Mouse (Mus musculus): ENCODE data around the gene Gas2.

Gas2 gene

DNA sequence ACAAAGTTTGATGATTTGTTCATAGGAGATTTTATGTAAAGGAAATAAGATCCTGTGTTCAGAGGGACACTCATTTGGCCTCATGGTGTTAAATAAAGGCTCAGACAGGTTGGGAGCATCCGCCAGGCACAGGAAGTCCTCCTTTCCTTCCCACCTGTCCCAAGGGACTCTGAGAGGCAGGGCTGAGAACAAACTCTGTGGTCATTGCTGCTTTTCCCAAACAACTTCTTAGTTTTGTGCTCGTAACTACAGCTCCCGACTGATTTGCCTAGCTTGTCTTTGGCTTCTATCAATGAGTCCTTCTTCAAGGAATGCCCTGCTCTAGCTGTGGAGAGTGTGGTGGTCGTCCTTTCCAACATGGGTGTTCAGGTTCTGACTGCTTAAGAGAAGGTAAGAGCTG, 18.3 kb downstream of the Gas2 start:
- no peak for DNase-seq (ENCODE audit: extremely low spot score, low spot score)

DNA sequence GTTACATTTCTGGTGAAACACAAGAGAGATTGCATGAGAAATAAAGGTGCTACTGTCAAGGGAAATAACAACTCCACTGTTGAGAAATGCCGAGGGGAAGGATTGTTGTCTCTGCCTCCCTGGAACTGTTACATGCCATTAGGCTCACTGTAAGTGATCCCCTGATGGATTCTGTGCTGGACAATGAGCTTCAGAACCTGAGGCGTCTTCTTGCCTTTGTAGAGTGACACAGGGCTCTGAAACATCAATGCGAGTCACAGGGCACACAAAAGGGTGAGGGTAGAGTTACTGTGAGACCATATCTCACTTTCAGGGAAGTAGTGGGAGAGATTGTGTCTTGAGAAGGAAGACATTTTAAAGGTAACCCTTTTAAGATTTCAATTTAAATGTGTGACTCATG, 23.5 kb downstream of the Gas2 start:
- no peak for DNase-seq (ENCODE audit: extremely low spot score, low spot score)

DNA sequence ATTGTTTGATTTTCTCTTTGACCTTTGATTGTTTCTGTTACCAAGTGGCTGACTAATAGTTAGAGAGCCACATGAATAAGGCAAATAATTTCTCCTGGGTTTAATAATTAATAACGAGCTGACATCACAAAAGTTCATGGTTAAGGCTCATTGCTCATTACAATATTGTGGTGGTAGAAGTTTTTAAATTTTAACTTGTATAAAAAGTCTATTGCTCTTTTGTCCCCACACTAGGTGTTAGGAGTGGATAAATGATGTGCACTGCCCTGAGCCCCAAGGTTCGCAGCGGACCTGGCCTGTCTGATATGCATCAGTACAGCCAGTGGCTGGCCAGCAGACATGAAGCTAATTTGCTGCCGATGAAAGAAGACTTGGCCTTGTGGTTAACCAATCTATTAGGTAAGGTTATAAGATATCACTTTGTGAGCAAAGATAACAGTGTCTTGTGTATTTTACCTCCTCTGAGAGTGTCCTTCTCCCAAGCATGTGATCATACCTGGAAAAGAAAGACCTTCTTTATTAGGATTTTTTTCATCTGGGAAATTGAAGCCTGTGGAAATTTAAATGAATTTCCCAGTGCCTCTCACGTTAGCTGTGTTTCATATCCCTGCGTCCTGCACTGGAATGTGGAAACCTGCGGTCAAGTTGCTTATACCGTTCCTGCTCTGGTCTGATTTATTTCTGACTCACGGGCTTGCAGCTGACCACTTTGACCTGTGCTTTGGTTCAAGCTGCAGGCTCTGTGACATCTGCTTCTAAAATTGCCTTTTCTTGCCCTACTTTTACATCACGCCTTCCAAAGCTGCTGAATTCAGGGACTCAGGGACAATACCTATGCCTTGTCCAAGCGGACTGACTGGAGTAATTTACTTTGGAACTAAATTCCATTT, 26.1 kb downstream of the Gas2 start:
- DNase-seq (ENCODE audit: extremely low spot score, low spot score): no peak

DNA sequence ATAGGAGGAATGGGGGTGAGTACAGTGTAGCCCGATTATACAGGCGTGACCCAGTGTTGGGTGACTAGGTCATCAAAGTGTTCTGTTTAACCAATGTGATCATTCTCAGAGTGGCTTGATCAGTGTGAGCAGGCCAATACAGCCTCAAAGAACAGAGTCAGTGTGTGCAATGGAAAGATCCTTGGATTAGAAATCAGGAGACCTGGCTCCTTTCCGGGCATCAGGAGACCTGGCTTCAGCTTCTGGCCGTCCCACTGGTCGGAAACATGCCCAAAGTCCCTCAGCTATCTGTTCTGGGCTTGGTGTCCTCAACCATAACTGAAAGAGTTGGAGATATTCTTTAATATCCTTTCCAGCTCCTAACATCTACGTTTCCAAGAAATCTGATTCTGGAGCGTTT, 27.8 kb downstream of the Gas2 start:
- no peak for DNase-seq (ENCODE audit: extremely low spot score, low spot score)

DNA sequence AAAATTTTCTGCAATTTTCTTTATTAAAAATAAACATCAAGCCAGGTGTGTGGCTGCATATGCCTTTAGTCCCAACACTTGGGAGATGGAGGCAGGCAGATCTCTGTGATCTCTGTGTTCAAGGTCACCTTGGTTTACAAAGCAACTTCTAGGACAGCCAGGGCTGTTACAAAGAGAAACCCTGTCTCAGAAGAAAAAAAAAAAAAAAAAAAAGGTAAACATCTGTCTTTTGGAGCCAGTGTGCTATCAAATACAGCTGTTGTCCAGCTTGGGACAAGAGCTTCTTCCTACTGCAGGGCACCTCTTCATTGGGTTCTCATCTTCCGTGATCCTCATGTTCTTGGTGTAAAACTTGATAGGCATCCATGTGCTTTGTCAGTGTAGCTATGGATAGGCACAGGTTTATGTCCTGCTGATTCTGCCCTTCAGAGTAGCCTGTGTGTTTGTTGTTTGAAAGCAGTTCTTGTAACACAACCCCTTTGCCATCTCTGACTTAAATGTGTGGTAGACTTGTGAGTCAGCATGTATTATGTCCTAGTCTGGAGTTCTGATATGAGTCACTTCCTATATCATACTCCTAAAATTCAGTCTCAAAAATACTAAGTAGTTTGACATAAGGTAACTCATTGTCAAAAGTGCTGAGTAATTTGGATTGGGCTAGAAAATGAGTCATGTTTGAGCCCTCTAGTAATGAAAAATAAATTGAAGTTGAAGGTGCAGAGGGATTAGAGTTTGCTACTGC, 30.6 kb downstream of the Gas2 start:
- no peak for DNase-seq (ENCODE audit: extremely low spot score, low spot score)

DNA sequence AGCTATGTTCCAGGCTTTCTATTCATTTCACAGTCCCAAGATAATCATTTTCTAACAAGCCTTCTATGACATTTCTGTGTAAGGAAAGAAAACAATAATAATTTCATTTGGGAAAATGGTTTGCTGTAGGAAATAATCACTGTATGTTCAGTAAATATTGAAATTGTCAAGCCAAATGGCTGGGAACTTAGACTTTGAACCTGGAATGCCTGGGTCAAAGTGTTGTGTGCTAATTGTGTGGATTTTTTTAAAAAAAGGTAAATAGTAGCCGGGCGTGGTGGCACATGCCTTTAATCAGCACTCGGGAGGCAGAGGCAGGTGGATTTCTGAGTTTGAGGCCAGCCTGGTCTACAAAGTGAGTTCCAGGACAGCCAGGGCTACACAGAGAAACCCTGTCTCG, 31.2 kb downstream of the Gas2 start:
- DNase-seq (ENCODE audit: extremely low spot score, low spot score): no peak

DNA sequence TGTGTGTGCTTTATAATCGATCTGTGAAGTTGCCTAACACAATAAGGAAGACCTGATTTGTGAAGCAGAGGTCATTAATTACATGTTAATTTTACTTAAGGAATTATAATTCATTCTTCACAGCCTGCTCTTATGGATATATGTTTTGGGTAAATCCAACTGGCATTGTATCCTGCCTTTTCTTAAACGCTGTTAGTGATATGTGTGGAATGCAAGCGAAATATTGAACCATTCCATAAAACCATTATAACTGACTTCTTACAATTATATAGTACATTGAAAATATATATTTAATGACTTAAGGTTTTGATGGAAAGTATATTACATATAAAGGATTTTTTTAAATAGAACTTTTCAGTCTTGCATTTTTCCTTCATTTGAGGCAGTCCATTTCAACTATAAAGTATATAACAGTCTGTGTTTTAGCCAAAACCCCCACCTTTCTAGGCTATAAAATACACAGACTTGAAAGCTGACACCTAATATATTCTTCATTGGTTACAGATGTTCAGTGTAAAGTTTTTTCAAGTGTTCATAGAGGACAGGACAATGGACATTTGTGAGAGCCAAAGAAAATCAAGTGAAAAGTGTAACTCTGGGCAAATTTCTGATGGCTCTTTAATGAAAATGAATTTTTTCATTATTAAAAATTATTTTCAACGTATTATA, 32.5 kb downstream of the Gas2 start:
- no peak for DNase-seq (ENCODE audit: extremely low spot score, low spot score)

DNA sequence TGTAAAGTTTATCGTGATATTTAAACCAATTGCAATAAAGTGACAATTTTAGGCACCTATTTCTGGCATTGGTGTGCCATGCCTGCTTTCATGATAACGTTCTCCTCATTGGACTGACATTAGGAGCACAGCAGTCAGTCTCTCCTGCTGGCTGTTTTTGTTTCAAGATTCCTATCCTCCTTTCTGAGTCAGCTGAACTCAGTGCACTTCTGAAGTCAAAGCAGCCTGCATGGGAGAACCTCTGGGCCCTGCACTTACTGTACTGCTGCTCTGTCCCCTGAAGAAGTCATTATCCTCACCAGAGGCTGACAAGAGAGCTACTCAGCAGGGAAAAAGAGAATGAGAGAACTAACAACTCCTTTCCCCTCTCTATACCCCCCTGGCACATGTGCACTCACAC, 33.1 kb downstream of the Gas2 start:
- DNase-seq (ENCODE audit: extremely low spot score, low spot score): no peak

DNA sequence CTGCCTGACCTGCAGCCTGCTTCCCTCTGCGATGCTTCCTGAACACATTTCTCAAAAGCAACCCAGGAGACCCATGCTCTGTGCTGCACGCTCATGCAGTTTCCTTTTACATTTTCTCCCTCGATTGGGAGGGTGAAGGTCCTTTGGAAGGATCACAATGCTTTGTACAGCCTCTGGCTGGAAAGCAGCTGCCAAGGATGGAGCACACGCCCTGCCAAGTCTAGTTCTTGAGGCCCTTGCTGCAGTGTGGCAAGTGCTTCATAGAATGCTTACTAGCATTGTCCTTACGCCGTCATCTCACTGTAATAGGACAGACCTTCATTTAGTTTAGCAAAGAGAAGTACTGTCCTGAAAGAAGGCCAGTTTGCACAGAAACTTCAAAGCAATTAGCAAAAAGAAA, 37.3 kb downstream of the Gas2 start:
- DNase-seq (ENCODE audit: extremely low spot score, low spot score): no peak

DNA sequence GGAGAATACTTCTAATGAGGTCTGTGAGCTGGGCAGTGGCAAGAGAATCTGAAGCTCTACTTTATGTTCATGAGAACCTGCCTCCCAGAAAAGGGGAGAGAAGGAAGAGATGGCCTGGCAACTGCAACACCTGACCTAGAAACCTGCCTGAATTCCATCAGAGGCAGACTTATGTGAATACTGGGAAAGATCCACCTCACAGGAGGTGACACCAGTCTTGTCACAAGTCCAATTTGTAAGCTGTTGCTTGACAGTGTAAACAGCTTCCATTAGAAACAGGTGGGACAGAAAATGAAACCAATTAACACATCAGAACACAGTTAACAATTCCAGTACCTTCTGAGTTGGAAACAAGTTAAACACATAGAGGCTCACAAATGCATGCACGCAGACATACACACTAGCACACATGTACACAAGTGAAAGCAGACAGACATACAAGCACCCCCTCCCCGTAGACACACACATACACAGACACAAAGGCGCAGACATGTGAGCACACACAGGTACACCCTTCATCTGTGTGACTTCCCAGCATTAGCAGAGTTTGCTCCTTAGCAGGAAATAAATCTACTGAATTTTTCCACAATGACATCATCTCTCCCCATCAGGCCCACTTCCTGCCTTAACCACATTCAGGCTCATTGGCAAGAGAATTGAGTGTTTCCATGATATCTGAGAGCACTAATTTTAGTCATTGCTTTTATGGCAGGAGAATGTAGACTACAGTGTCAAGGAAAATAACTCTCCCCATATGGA, 51.7 kb downstream of the Gas2 start:
- DNase-seq (ENCODE audit: extremely low spot score, low spot score): no peak

DNA sequence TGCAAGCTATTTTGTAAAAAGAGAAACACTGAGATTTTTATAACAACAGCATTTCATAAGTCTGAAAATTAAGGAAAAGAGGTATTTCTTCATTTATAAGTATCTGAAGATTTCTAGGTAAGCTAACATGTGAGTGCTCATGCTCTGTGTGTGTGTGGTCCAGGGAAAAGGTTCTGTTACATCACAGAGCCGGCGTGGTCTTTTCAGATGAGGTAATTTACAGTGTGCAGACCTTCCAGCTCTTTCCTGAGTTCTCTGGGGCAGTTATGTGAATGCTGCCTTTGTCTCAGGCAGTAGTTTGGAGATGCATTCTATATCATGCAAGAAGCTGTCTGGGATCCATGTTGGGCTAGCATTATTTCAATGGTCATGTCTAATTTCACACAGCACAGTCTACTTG, 52.3 kb downstream of the Gas2 start:
- no peak for DNase-seq (ENCODE audit: extremely low spot score, low spot score)

DNA sequence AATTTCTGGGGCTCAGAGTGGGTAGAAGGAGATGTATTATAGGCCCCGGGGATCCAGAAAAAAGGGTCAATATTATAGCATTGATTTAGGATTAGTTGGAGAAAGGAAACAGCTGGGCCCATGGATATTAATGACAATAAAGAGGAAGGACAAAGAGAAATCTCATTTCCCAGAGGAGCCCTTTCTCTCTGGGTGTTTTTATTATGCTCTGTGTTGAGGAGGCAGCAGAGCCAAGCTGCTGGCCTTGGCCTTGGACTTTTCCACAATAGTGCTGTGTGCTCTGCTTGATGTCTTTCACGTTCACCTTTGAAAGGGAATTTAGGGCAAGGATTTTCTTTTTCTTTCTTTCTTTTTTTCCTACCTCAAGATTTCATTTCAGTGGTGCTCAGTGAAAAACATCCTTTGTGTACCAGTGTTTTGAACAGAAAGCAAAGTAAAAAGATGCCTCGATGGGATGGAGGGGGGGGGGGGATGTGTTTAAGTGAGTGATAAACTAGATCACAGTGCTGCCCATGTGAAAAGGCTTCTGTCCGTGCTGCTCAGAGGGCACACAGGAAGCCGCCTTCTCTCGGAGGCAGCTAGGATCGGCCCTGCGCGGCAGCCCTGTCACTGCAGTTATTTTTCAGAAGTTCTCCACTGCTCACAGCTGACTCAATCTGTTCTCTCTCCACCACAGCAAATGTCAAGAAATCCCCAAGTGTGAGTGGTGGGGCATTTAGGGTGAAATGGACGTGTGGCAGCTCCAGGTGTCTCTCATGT, 67.1 kb downstream of the Gas2 start:
- DNase-seq (ENCODE audit: extremely low spot score, low spot score): no peak

DNA sequence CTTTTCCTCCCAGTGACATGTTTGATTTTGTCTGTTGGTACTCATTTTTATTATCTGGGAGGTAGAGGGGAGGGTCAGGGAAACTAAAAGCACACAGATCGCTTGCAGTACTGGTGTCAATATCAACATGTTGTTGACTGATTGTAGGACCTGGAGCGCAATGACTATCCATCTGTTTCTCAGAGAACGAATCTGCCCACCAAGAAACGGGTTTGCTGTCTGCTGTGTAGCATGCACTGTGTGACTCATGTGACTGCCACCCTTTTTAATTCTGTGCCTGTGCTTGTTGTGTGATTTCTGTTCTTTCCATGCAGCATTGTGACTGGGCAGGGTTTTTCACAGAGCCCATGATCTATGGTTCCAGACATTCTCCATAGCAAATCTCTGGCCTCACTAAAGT, 69.4 kb downstream of the Gas2 start:
- DNase-seq (ENCODE audit: extremely low spot score, low spot score): no peak

DNA sequence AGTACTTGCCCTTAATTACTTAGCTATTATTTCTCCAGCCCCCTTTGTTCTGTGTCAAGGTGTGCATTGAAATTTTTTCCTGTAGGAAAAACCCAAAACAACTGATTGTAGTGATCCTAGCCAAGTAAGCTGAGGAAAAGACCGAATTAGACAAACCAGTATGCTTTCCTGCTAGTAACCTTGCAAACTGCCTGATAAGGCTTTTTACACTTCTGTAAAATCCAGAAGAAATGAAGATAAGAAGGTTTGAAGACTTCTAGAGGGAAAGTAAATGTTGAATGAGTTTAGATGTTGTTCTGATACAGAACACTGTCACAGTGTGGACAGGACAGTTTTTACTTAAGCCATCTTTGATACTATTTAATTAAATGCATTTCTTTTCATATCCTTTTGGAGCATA, 75.5 kb downstream of the Gas2 start:
- DNase-seq (ENCODE audit: extremely low spot score, low spot score): no peak

DNA sequence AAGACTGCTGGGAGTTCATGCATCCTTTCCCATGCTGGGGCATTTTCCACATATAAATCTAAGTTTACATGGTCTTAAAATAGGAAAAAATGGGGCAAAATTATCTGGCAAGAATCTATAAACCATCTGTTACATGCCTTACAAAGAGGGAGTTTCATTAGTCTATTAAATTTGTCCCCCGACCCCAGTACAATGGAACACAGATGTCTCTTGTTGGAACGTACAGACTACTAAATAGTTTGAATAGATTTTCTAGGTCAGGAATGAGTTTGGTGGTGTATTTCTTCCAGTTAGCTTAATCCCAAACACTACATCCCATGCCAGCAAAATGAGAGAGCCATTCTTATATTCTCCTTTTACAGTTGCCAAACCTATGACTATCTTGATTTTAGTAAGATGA, 78.6 kb downstream of the Gas2 start:
- no peak for DNase-seq (ENCODE audit: extremely low spot score, low spot score)

DNA sequence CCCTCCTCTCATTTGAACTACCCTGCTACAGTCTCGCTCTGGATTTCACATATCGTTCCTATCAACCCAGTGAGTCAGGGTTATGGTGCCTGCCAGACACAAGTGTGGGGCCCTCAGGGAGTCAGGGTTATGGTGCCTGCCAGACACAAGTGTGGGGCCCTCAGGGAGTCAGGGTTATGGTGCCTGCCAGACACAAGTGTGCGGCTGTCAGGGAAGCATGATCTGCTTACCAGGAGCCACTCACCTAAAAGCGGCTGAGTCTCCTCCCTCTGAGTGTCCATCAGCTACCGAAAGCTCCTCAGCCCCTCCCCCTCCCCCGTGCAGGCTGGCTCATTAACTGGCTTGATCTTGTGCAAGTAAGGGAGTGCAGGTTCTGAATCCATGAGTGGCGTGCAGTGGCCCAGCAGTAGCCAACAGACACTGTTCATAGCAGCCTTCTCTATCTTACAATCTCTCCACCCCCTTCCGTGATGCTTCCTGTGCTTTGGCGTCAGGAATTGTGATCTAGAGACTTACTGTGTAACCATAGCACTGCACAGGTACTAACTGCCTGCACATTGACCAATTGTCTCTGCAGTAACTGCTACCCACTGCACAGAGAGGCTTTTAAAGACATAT, 93.7 kb downstream of the Gas2 start:
- DNase-seq (ENCODE audit: extremely low spot score, low spot score): no peak

DNA sequence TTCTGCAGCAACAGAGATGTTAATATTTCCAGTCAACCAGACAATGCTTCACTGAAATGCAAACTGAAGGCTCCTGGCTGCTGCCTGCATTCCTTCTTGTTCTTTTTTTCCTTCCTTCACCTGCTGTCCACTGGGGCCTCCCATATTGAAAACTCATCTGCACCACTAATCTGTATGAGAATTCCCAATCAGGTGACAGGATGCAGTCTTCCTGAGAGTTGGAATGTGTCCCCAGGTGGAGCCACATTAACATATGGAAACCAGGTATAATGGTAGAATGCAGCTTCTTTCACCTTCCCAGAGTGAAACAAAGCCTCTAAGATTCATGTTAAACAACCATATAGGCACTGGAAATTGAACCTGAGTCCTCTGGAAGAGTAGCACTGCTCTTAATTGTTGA, 96.0 kb downstream of the Gas2 start:
- no peak for DNase-seq (ENCODE audit: extremely low spot score, low spot score)

DNA sequence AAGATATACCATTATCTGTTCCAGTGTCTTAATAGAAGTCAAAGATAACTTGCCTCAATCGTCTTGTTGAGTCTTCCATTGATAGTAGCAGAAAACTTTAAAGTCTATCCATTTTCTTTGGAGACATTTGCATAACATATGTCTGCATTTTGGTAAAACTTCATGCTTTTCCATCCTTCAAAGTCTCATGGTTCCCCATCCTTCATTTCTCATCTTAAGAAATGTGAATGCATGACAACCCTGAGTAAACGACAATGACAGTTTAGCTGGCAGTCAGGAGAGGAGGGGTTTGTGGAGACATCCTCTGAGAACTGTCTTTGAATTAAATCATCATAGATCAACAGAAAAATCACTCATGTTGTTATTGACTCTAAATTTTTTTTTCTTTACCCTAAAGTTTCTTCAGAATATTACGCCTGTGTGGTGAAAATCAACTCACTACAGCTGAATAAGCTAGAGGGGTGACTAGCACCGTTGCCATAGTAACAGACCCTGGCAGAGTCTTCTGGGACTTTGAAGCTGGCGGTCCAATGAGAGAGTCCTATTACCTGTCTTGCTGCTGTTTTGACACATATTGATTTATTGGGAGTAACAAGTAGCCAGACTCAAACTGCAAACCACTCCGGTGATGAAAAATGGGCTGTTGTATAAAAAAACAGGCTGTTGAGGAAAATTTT, 99.0 kb downstream of the Gas2 start:
- DNase-seq (ENCODE audit: extremely low spot score, low spot score): no peak

DNA sequence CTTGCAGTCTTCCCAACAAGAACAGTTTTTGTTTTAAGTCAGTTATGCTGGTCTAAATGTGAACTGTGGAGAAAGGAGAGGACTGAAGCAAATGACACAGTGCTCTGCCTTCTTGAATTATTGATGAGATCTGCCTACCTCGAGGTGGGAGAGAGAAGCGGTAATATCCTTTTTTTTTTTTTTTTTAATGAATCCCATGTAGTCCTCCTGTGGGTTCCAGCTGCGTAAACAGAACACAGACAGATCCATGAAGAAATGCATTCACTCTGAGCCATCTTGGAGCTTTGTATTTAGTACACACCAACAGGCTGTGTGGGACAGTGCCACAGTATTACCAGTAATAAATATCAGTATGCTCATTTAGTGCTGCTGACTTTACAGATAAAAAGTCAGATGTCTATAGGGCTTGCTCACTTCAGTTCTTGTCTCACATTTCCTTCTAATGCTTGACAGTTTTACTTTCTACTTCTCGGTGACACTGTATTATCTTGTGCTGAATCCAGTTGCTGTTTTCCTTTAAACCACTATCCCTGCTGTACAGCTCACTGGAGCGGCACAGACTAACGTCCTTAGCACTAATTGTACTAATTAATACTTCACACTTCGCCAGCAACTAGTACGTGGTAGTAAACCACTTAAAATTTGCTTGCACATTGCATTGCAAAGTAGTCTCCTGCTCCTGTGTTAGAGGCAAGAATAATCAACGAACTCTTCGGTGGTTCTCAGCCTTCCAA, 100.6 kb downstream of the Gas2 start:
- DNase-seq (ENCODE audit: extremely low spot score, low spot score): no peak

Data from neural tube, embryonic 10.5 days (tissue).